Mouse (Mus musculus): ENCODE data around the gene Car10. TPM values are rescaled to one million over a fixed set of nuclear protein-coding genes. Genes with fewer than 3 reads are reported as not detected.
"Not testable (repeated sequence)": the region's sequence is repeated elsewhere in the genome, so short reads cannot be mapped to it uniquely, and the experiment has no call there.

Gene Car10
- total RNA-seq, 4 experiments from 2014 or later: 0.17 to 0.40 TPM; not detected in 2

- no peak for DNase-seq
Observed at GRCm38 (mm10) chr11:93173533-93174308, 75.9 kb downstream of the Car10 start.

- no peak for DNase-seq
Observed at GRCm38 (mm10) chr11:93185477-93185876, 87.6 kb downstream of the Car10 start.

GRCm38 (mm10) chr11:93186163-93186562 is 88.3 kb downstream of the Car10 start:
- no peak for DNase-seq

GRCm38 (mm10) chr11:93188621-93189020 is 90.8 kb downstream of the Car10 start:
- no peak for DNase-seq

- DNase-seq: no peak
Observed at GRCm38 (mm10) chr11:93200046-93200445, 102.2 kb downstream of the Car10 start.

- no peak for DNase-seq
Observed at GRCm38 (mm10) chr11:93217457-93217856, 119.6 kb downstream of the Car10 start.

- no peak for DNase-seq
Observed at GRCm38 (mm10) chr11:93230057-93230456, 132.2 kb downstream of the Car10 start.

- no peak for DNase-seq
Observed at GRCm38 (mm10) chr11:93249771-93250265, 152.0 kb downstream of the Car10 start.

GRCm38 (mm10) chr11:93251766-93252165 is 153.9 kb downstream of the Car10 start:
- no peak for DNase-seq

GRCm38 (mm10) chr11:93263979-93264378 is 166.2 kb downstream of the Car10 start:
- DNase-seq: no peak

GRCm38 (mm10) chr11:93272016-93272415 is 174.2 kb downstream of the Car10 start:
- DNase-seq: no peak

- no peak for DNase-seq
Observed at GRCm38 (mm10) chr11:93273906-93274305, 176.1 kb downstream of the Car10 start.

- no peak for DNase-seq
Observed at GRCm38 (mm10) chr11:93293661-93294060, 195.8 kb downstream of the Car10 start.

- DNase-seq: no peak
Observed at GRCm38 (mm10) chr11:93309981-93310380, 212.2 kb downstream of the Car10 start.

GRCm38 (mm10) chr11:93337756-93338155 is 239.9 kb downstream of the Car10 start:
- DNase-seq: no peak

GRCm38 (mm10) chr11:93343961-93344360 is 246.1 kb downstream of the Car10 start:
- no peak for DNase-seq

GRCm38 (mm10) chr11:93344869-93345268 is 247.0 kb downstream of the Car10 start:
- DNase-seq: no peak

GRCm38 (mm10) chr11:93361576-93361975 is 263.7 kb downstream of the Car10 start:
- no peak for DNase-seq

- DNase-seq: no peak
Observed at GRCm38 (mm10) chr11:93364171-93364570, 266.3 kb downstream of the Car10 start.

GRCm38 (mm10) chr11:93367244-93367643 is 269.4 kb downstream of the Car10 start:
- no peak for DNase-seq

GRCm38 (mm10) chr11:93367740-93368139 is 269.9 kb downstream of the Car10 start:
- no peak for DNase-seq

GRCm38 (mm10) chr11:93373697-93374354 is 276.0 kb downstream of the Car10 start:
- DNase-seq: no peak

- DNase-seq: no peak
Observed at GRCm38 (mm10) chr11:93391159-93391558, 293.3 kb downstream of the Car10 start.

GRCm38 (mm10) chr11:93393371-93393770 is 295.5 kb downstream of the Car10 start:
- not testable (repeated sequence) for DNase-seq

Data from adrenal gland, adult 8-10 months (tissue).